Mouse (Mus musculus): Measurements from ENCODE around the gene Clcn2. TPM values are rescaled to one million over a fixed set of nuclear protein-coding genes. Genes with fewer than 3 reads are reported as not detected.

The Clcn2 gene
- total RNA-seq, 2 experiments from 2014 or later, result 4.5 to 4.9 TPM

GRCm38 (mm10) chr16:20657661-20658060 is 59.9 kb downstream of the Clcn2 start:
- DNase-seq (ENCODE audit: low spot score in 2 of 2), result no peak

- DNase-seq (ENCODE audit: low spot score in 2 of 2), result no peak
Observed at GRCm38 (mm10) chr16:20653315-20653714, 64.2 kb downstream of the Clcn2 start.

Other genes starting within 250 kb of the Clcn2 start
- gene Eif2b5, start 218.9 kb downstream of the Clcn2 start, total RNA-seq (2021), result 10 to 100 TPM; 46.3 to 51.8 TPM
- 10 to 100 TPM; 60.7 to 63.6 TPM for gene Dvl3, start 200.8 kb downstream of the Clcn2 start, total RNA-seq (2021)
- 100 to 1,000 TPM; 234 to 258 TPM for gene Ap2m1, start 182.3 kb downstream of the Clcn2 start, total RNA-seq (2021)
- gene Abcf3, start 169.2 kb downstream of the Clcn2 start, total RNA-seq (2021), result 10 to 100 TPM; 54.1 to 55.7 TPM
- gene Vwa5b2, start 128.3 kb downstream of the Clcn2 start, total RNA-seq (2021), result under 1 TPM; 0.05 to 0.66 TPM
- 1 to 10 TPM; 8.2 to 8.8 TPM for gene Eef1akmt4, start 106.2 kb downstream of the Clcn2 start, total RNA-seq (2021)
- gene Gm49333, start 106.1 kb downstream of the Clcn2 start, total RNA-seq (2021), result not detected
- 10 to 100 TPM in 1 of 2 experiments, 1 to 10 TPM in 1; 8.7 to 11.0 TPM for gene Alg3, start 106.0 kb downstream of the Clcn2 start, total RNA-seq (2021)
- gene Camk2n2, start 96.5 kb downstream of the Clcn2 start, total RNA-seq (2021), result 1 to 10 TPM; 2.1 to 2.3 TPM
- 1 to 10 TPM in 1 of 2 experiments, under 1 TPM in 1; 0.74 to 2.4 TPM for gene Ece2, start 87.9 kb downstream of the Clcn2 start, total RNA-seq (2021)
- gene Psmd2, start 66.1 kb downstream of the Clcn2 start, total RNA-seq (2021), result 100 to 1,000 TPM; 179 to 195 TPM
- 100 to 1,000 TPM; 329 to 339 TPM for gene Eif4g1, start 49.4 kb downstream of the Clcn2 start, total RNA-seq (2021)
- 10 to 100 TPM; 40.5 to 44.9 TPM for gene Fam131a, start 24.5 kb downstream of the Clcn2 start, total RNA-seq (2021)
- gene Polr2h, start 81 bp downstream of the Clcn2 start, total RNA-seq (2021), result 10 to 100 TPM; 20.1 to 20.6 TPM
- gene Chrd, start 15.4 kb upstream of the Clcn2 start, total RNA-seq (2021), result 10 to 100 TPM; 10.6 to 10.7 TPM
- gene Thpo, start 16.8 kb upstream of the Clcn2 start, total RNA-seq (2021), result 1 to 10 TPM; 1.5 to 1.7 TPM

Measured in gastrocnemius, postnatal 4 days (tissue).